Mouse (Mus musculus) mesoderm, embryonic 11.5 days (tissue): ENCODE data around the gene Lrpprc.
A peak's percentile ranks its signal among the peaks of the same experiment; 100 is the strongest.

Experiments used
- DNase-seq: peaks from one replicate; pipeline ENCODE4 v3.0.0-alpha.2; 2012; ENCODE audit warnings: low read depth, low spot score

Lrpprc gene

GRCm38 (mm10) chr17:84717416-84717815 lies 73.2 kb downstream of the Lrpprc start:
- no peak for DNase-seq

GRCm38 (mm10) chr17:84716252-84716872 lies 74.2 kb downstream of the Lrpprc start:
- peak; percentile 24 for DNase-seq

- DNase-seq, result no peak
Observed at GRCm38 (mm10) chr17:84714930-84715329, 75.7 kb downstream of the Lrpprc start.

GRCm38 (mm10) chr17:84713563-84714164 lies 76.9 kb downstream of the Lrpprc start:
- no peak for DNase-seq

GRCm38 (mm10) chr17:84709403-84709851 lies 81.2 kb downstream of the Lrpprc start:
- peak; percentile 44 for DNase-seq

GRCm38 (mm10) chr17:84708818-84709217 lies 81.8 kb downstream of the Lrpprc start:
- no peak for DNase-seq

- DNase-seq, result peak; percentile 25
Observed at GRCm38 (mm10) chr17:84707407-84707806, 83.2 kb downstream of the Lrpprc start.

- DNase-seq, result peak; percentile 68
Observed at GRCm38 (mm10) chr17:84698727-84699126, 91.9 kb downstream of the Lrpprc start.

GRCm38 (mm10) chr17:84696537-84696936 lies 94.1 kb downstream of the Lrpprc start:
- DNase-seq, result no peak

GRCm38 (mm10) chr17:84693741-84694140 lies 96.8 kb downstream of the Lrpprc start:
- DNase-seq, result no peak

- DNase-seq, result no peak
Observed at GRCm38 (mm10) chr17:84690111-84690510, 100.5 kb downstream of the Lrpprc start.

- DNase-seq, result no peak
Observed at GRCm38 (mm10) chr17:84689316-84689715, 101.3 kb downstream of the Lrpprc start.

GRCm38 (mm10) chr17:84688834-84689233 lies 101.8 kb downstream of the Lrpprc start:
- no peak for DNase-seq

- DNase-seq, result no peak
Observed at GRCm38 (mm10) chr17:84687994-84688393, 102.6 kb downstream of the Lrpprc start.

GRCm38 (mm10) chr17:84685286-84685685 lies 105.3 kb downstream of the Lrpprc start:
- no peak for DNase-seq

- no peak for DNase-seq
Observed at GRCm38 (mm10) chr17:84684284-84684683, 106.3 kb downstream of the Lrpprc start.

- DNase-seq, result no peak
Observed at GRCm38 (mm10) chr17:84682734-84683717, 107.6 kb downstream of the Lrpprc start, which contains the start of gene Abcg5. Gene Abcg5, minus strand, starts transcription at chr17:84683011.

- no peak for DNase-seq
Observed at GRCm38 (mm10) chr17:84681670-84682069, 108.9 kb downstream of the Lrpprc start.

- DNase-seq, result no peak
Observed at GRCm38 (mm10) chr17:84677595-84677994, 113.0 kb downstream of the Lrpprc start.

- DNase-seq, result peak; percentile 23
Observed at GRCm38 (mm10) chr17:84675951-84676366, 114.6 kb downstream of the Lrpprc start, which contains the start of gene Abcg8. Gene Abcg8, plus strand, starts transcription at chr17:84676302.

- no peak for DNase-seq
Observed at GRCm38 (mm10) chr17:84675204-84675603, 115.4 kb downstream of the Lrpprc start.

- no peak for DNase-seq
Observed at GRCm38 (mm10) chr17:84674048-84674447, 116.5 kb downstream of the Lrpprc start.
